Mouse (Mus musculus) intestine, embryonic 16.5 days (tissue): ENCODE results near the gene Arpc2. TPM values are rescaled to one million over a fixed set of nuclear protein-coding genes. Genes with fewer than 3 reads are reported as not detected.

ENCODE experiments used
- ATAC-seq: fragments of 200-750 bp; cut with Nextera tagmentation; 2 replicates; pipeline ENCODE4 v1.8.0; 2017; ENCODE audit warnings: moderate TSS enrichment, moderate library complexity
- H3K27ac ChIP-seq: fragments of 300-500 bp; sonication (generic); 2 replicates; pipeline ENCODE4 v1.5.1; 2014; ENCODE audit warnings: mild to moderate bottlenecking, low read length
- H3K27me3 ChIP-seq: fragments of 300-500 bp; sonication (generic); replicated peaks from 2 replicates; pipeline ENCODE4 v1.6.1; 2014; ENCODE audit warnings: low read length, control low read depth, mixed read lengths; ENCODE audit not compliant: control insufficient read depth, insufficient read depth
- H3K36me3 ChIP-seq: fragments of 300-500 bp; sonication (generic); 2 replicates; pipeline ENCODE4 v1.6.1; 2014; ENCODE audit warnings: low read length, control low read depth; ENCODE audit not compliant: control insufficient read depth, insufficient read depth
- H3K4me1 ChIP-seq: fragments of 300-500 bp; sonication (generic); 2 replicates; pipeline ENCODE4 v1.6.1; 2014; ENCODE audit warnings: low read length, control low read depth, mixed read lengths; ENCODE audit not compliant: control insufficient read depth, insufficient read depth
- H3K4me2 ChIP-seq: fragments of 300-500 bp; sonication (generic); 2 replicates; pipeline ENCODE4 v1.6.1; 2014; ENCODE audit warnings: low read depth, low read length, control low read depth
- H3K4me3 ChIP-seq: fragments of 300-500 bp; sonication (generic); 2 replicates; pipeline ENCODE4 v1.5.1; 2014; ENCODE audit warnings: mild to moderate bottlenecking, low read length
- H3K9ac ChIP-seq: fragments of 300-500 bp; sonication (generic); 2 replicates; pipeline ENCODE4 v1.6.1; 2014; ENCODE audit warnings: low read depth, low read length
- H3K9me3 ChIP-seq: fragments of 300-500 bp; sonication (generic); 2 replicates; pipeline ENCODE4 v1.6.1; 2016; ENCODE audit warnings: low read length, control low read depth; ENCODE audit not compliant: control insufficient read depth
- WGBS: fragments of 180-500 bp; shearing (Covaris S2); extraction: QIAGEN DNeasy Blood & Tissue Kit; methylation state at CpG from one replicate; pipeline ENCODE4 v1.1.7; 2014; 5-methylcytosine and 5-hydroxymethylcytosine counted together
- polyA plus RNA-seq: library from polyadenylated mRNA; unstranded; fragments of >200 nt; fragmentation: Nextera tagmentation; extraction: Ambion mirVana; gene quantifications from 2 replicates; pipeline ENCODE4 v1.2.1, GENCODE M21; 2015

The Arpc2 gene
- polyA plus RNA-seq, 1 experiment from 2014 or later: 575 TPM

- no peaks in the 10 kb centered on the region for H3K27me3 ChIP-seq
- WGBS: 67% methylated on average over 6 of the region's 6 CpGs
- peak overlapping the region; percentile 8 for H3K9ac ChIP-seq
- no peaks in the 10 kb centered on the region; the same call in 1 of the 2 replicates for H3K36me3 ChIP-seq
- no peak for ATAC-seq
- H3K4me3 ChIP-seq: no peak overlapping the region
- peak overlapping the region; percentile 54 for H3K27ac ChIP-seq
- peaks cover 78% of the 10 kb centered on the region for H3K4me1 ChIP-seq
- H3K9me3 ChIP-seq: no peaks in the 10 kb centered on the region
- no peak overlapping the region for H3K4me2 ChIP-seq
Observed at GRCm38 (mm10) chr1:74300347-74301110, 64.6 kb downstream of the Arpc2 start.

- WGBS: 86% methylated on average over 7 of the region's 7 CpGs
- H3K4me2 ChIP-seq: peak overlapping the region; percentile 66
Observed at GRCm38 (mm10) chr1:74302229-74302628, 66.3 kb downstream of the Arpc2 start.

GRCm38 (mm10) chr1:74302835-74303234 is 67.0 kb downstream of the Arpc2 start:
- Histone ChIP-seq H3K36me3 (no peaks in the 10 kb centered on the region; the same call in 1 of the 2 replicates), H3K9ac (peak overlapping the region; percentile 85), H3K4me2 (peak overlapping the region; percentile 66), H3K4me3 (peak overlapping the region; percentile 72), H3K27me3 (no peaks in the 10 kb centered on the region), H3K9me3 (no peaks in the 10 kb centered on the region), H3K4me1 (peaks cover 62% of the 10 kb centered on the region), H3K27ac (no peak overlapping the region)
- no peak for ATAC-seq
- WGBS: 59% methylated on average over 2 of the region's 2 CpGs

More at GRCm38 (mm10) chr1:74302229-74302628, 66.3 kb downstream of the Arpc2 start:
- no peak for ATAC-seq
- H3K27ac ChIP-seq: no peak overlapping the region
- no peaks in the 10 kb centered on the region for H3K9me3 ChIP-seq
- peak overlapping the region; percentile 85; the same call in 1 of the 2 replicates for H3K9ac ChIP-seq
- no peaks in the 10 kb centered on the region; the same call in 1 of the 2 replicates for H3K36me3 ChIP-seq
- peak overlapping the region; percentile 72; the same call in 1 of the 2 replicates for H3K4me3 ChIP-seq
- H3K4me1 ChIP-seq: peaks cover 62% of the 10 kb centered on the region
- H3K27me3 ChIP-seq: no peaks in the 10 kb centered on the region

GRCm38 (mm10) chr1:74303509-74304338 is 67.8 kb downstream of the Arpc2 start:
- no peaks in the 10 kb centered on the region for H3K27me3 ChIP-seq
- peak overlapping the region; percentile 66 for H3K4me2 ChIP-seq
- H3K9me3 ChIP-seq: no peaks in the 10 kb centered on the region
- ATAC-seq: peak; percentile 87
- H3K27ac ChIP-seq: peak overlapping the region; percentile 89
- H3K4me3 ChIP-seq: peak overlapping the region; percentile 72
- peak overlapping the region; percentile 85 for H3K9ac ChIP-seq
- H3K4me1 ChIP-seq: peaks cover 53% of the 10 kb centered on the region
- WGBS: under 1% methylated on average over 56 of the region's 56 CpGs
- H3K36me3 ChIP-seq: no peaks in the 10 kb centered on the region; the same call in 1 of the 2 replicates

- H3K4me2 ChIP-seq: peak overlapping the region; percentile 66
- WGBS: 7% methylated on average over 12 of the region's 12 CpGs
- H3K27ac ChIP-seq: peak overlapping the region; percentile 89
- no peaks in the 10 kb centered on the region; the same call in 1 of the 2 replicates for H3K36me3 ChIP-seq
- peak overlapping the region; percentile 85 for H3K9ac ChIP-seq
- peaks cover 47% of the 10 kb centered on the region for H3K4me1 ChIP-seq
- H3K27me3 ChIP-seq: no peaks in the 10 kb centered on the region
- no peak for ATAC-seq
- no peaks in the 10 kb centered on the region for H3K9me3 ChIP-seq
- H3K4me3 ChIP-seq: peak overlapping the region; percentile 72
Observed at GRCm38 (mm10) chr1:74304339-74304790, 68.5 kb downstream of the Arpc2 start.

GRCm38 (mm10) chr1:74304946-74305345 is 69.1 kb downstream of the Arpc2 start:
- Histone ChIP-seq H3K27ac (no peak overlapping the region), H3K9me3 (no peaks in the 10 kb centered on the region), H3K36me3 (no peaks in the 10 kb centered on the region; the same call in 1 of the 2 replicates), H3K27me3 (no peaks in the 10 kb centered on the region), H3K4me3 (no peak overlapping the region), H3K9ac (no peak overlapping the region), H3K4me2 (no peak overlapping the region), H3K4me1 (peaks cover 44% of the 10 kb centered on the region)
- ATAC-seq: no peak
- WGBS: 56% methylated on average over 4 of the region's 4 CpGs

- Histone ChIP-seq H3K27ac (peak within 1 kb of the TSS; percentile 89; the same call in 1 of the 2 replicates), H3K9me3 (no peaks in the 10 kb centered on the region), H3K4me1 (peaks cover 40% of the 10 kb centered on the region), H3K27me3 (no peaks in the 10 kb centered on the region), H3K9ac (peak within 1 kb of the TSS; percentile 85), H3K4me3 (peak within 1 kb of the TSS; percentile 72), H3K4me2 (peak within 1 kb of the TSS; percentile 66), H3K36me3 (no peaks in the 10 kb centered on the region)
- no peak for ATAC-seq
- WGBS: 85% methylated on average over 2 of the region's 2 CpGs
Observed at GRCm38 (mm10) chr1:74305522-74305921, 69.6 kb downstream of the Arpc2 start, which contains the start of gene Tmbim1. Gene Tmbim1 (minus strand): TSS chr1:74305622.

- Histone ChIP-seq H3K27me3 (no peaks in the 10 kb centered on the region), H3K4me3 (no peak overlapping the region), H3K9me3 (no peaks in the 10 kb centered on the region), H3K4me2 (no peak overlapping the region), H3K4me1 (peaks cover 24% of the 10 kb centered on the region), H3K9ac (0 out of 2 replicates have a peak overlapping the region, but pooled peaks have one; percentile 13), H3K27ac (peak overlapping the region; percentile 57; the same call in 1 of the 2 replicates), H3K36me3 (no peaks in the 10 kb centered on the region)
- WGBS: 63% methylated on average over 1 of the region's 1 CpGs
- peak; percentile 62 for ATAC-seq
Observed at GRCm38 (mm10) chr1:74307146-74307545, 71.3 kb downstream of the Arpc2 start.
